Mouse (Mus musculus): ENCODE measurements around the gene Kif13a. TPM values are rescaled to one million over a fixed set of nuclear protein-coding genes. Genes with fewer than 3 reads are reported as not detected.

Kif13a gene
- polyA plus RNA-seq (2012; fragmentation: generic; extraction: Trizol) = 10 to 100 TPM in 1 of 2 experiments, 1 to 10 TPM in 1; 1.3 to 13.7 TPM

DNA sequence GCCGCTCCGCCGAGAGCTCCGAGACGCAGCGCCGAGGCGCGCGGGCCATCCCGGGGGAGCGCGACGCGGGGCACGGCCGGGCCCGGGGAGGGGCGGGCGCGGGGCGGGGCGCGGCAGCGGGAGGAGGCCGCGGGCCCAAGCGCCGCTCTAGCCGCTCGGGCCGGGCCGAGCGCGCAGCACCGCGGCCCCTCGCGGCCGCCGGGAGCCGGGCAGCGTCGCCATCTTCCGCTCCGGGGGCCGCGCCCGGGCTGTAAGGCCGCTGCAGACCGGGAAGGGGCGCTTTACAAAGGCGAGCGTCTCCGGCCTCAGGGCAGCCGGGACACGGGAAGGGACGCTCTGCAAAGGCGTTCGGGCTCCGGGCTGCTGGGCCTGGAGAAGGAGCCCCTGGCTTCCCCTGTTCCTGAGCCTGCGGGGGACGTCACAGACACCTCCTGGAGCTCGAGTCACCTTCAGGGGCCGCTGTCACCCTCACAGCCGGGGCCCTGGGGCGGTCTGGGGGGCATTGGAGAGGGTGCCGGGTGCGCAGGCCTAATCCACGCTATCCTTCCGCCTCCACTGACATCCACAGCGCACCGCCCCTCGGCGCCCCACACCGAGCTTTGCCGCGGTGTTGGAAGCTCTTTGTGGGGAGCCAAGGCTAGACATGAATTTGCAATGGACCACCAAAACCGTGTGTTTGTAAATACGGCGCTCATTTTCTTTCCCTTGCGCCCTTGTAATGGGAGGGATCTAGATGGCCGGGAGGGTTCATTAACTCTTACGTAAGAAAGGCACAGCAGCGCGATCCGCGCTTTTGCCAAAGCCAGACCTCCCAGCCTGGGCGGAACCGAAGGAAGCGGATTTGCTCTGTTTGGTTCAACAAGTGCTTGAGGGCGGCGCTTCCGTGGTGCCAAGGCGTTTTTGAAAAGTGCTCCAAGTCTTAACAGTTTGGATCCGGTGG, at the start of gene Kif13a:
TSS of gene Kif13a (minus strand) at position 149 of the 940 bp plus-strand sequence.

DNA sequence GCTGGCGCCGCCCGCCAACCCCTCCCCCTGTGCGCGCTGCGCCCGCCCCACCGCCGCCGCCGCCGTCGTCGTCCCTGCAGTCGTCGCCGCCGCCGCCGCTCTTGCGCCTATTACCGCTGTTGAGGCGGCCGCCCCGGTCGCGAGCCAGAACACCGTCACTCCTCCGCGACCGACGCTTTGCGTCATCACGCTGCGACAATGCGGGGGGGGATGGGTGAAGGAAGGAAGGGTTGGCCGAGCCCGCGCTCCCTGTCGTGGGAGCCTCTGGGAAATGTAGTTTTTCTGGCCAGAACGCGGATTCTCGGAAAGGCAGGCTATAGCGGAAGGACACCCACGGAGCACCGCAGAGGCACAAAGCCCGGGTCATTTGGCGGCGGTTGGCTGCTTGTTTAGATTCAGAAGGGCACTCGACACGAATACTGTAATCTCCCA, 201.8 kb downstream of the Kif13a start, which contains the start of gene Nup153:
TSS of gene Nup153 (minus strand) at position 104 of the 432 bp plus-strand sequence.

Other genes with a start within 250 kb of the Kif13a start
- 1 to 10 TPM; 1.0 to 6.9 TPM for gene Nup153, start 201.9 kb downstream of the Kif13a start, polyA plus RNA-seq (2012; fragmentation: generic; extraction: Trizol)
- gene Nhlrc1, start 85.0 kb upstream of the Kif13a start, polyA plus RNA-seq (2012; fragmentation: generic; extraction: Trizol) = not detected
- 1 to 10 TPM in 1 of 2 experiments, under 1 TPM in 1; 0.32 to 2.4 TPM for gene Kdm1b, start 113.6 kb upstream of the Kif13a start, polyA plus RNA-seq (2012; fragmentation: generic; extraction: Trizol)
- 1 to 10 TPM in 1 of 2 experiments, under 1 TPM in 1; 0.27 to 3.7 TPM for gene Tpmt, start 114.9 kb upstream of the Kif13a start, polyA plus RNA-seq (2012; fragmentation: generic; extraction: Trizol)
- 10 to 100 TPM in 1 of 2 experiments, 1 to 10 TPM in 1; 8.1 to 20.2 TPM for gene Dek, start 176.3 kb upstream of the Kif13a start, polyA plus RNA-seq (2012; fragmentation: generic; extraction: Trizol)
- gene Rnf144b, start 192.8 kb upstream of the Kif13a start, polyA plus RNA-seq (2012; fragmentation: generic; extraction: Trizol) = under 1 TPM; 0.02 to 0.07 TPM